In the genomic region with DNA sequence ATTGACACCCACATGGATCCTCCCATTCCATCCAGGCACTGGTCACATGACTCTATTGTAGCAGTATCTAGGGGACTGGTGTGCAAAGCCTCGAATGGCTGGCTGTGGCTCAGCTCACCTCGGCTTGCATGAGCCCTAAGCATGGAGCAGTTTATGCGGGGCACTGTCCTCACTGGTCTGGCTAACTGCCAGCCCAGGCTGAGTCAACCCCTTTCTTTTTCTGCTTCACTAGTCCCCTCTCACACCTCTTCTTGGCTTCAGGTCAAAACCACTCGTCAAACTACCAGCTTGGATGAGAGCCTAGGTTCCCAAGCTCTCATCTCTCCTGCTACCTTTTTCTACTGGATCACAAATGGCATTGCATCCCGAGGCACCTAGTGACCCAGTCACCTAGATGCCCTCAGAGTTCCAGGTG, we compare ENCODE assay signal across 11 mouse cellular contexts. TPM values are rescaled to one million over a fixed set of nuclear protein-coding genes. Genes with fewer than 3 reads are reported as not detected.
DNase-seq lines count a peak whose midpoint lies in the region; ATAC-seq lines count a peak whose summit lies in the region.
"Had no signal": no experiment of that assay in that cellular context is flagged by ENCODE, and none has a peak within 500 bp of the region (broad histone marks: within the 10 kb centered on the region; RNA-seq: fewer than 3 reads in every experiment).

No protein-coding gene starts in this region.

- H3K4me2 ChIP-seq in forebrain, embryonic 15.5 days (replicated peaks) = no peak overlapping the region
- H3K4me2 ChIP-seq in lung, embryonic 16.5 days (ENCODE audit: low read depth, low read length) = no peak overlapping the region
- H3K4me2 ChIP-seq: embryonic facial prominence, embryonic 13.5 days; stomach, embryonic 15.5 days had no signal

- no peaks in the 10 kb centered on the region for H3K36me3 ChIP-seq in forebrain, embryonic 15.5 days
- H3K36me3 ChIP-seq in lung, embryonic 16.5 days (ENCODE audit: control insufficient read depth, insufficient read depth, low read length) = no peaks in the 10 kb centered on the region
- H3K36me3 ChIP-seq: stomach, embryonic 15.5 days had no signal

- peaks cover 9% of the 10 kb centered on the region for H3K4me1 ChIP-seq in forebrain, embryonic 15.5 days
- H3K4me1 ChIP-seq in lung, embryonic 16.5 days (replicated peaks; ENCODE audit: control insufficient read depth, insufficient read depth, low read length) = peaks cover 24% of the 10 kb centered on the region
- H3K4me1 ChIP-seq: stomach, embryonic 15.5 days had no signal

- no peak overlapping the region for H3K27ac ChIP-seq in forebrain, embryonic 15.5 days (replicated peaks)
- H3K27ac ChIP-seq in lung, embryonic 16.5 days (ENCODE audit: low read length) = no peak overlapping the region
- H3K27ac ChIP-seq: embryonic facial prominence, embryonic 13.5 days; stomach, embryonic 15.5 days had no signal

- ATAC-seq in forebrain, embryonic 15.5 days (replicated peaks) = peak; percentile 79
- peak; percentile 61 for ATAC-seq in lung, embryonic 16.5 days (ENCODE audit: low read depth)
- ATAC-seq: intestine, embryonic 16.5 days had no signal

- DNase-seq in layer of hippocampus, adult 11-12 months (ENCODE audit: low spot score) = peak; percentile 21
- DNase-seq in layer of hippocampus, adult 8-10 months (ENCODE audit: low spot score in 2 of 2) = no peak
- DNase-seq in adrenal gland, postnatal 10 days = peak; percentile 41
- no peak for DNase-seq in spleen, adult 12 weeks (ENCODE audit: low spot score)
- no peak for DNase-seq in gastrocnemius, postnatal 4 days (ENCODE audit: low spot score in 2 of 2)
- DNase-seq in urinary bladder, adult 18-20 months (ENCODE audit: low spot score in 2 of 2) = no peak

- H3K9me3 ChIP-seq in forebrain, embryonic 15.5 days = no peaks in the 10 kb centered on the region
- H3K9me3 ChIP-seq in lung, embryonic 16.5 days (ENCODE audit: control insufficient read depth, low read length) = no peaks in the 10 kb centered on the region
- H3K9me3 ChIP-seq: embryonic facial prominence, embryonic 13.5 days; stomach, embryonic 15.5 days had no signal

- H3K27me3 ChIP-seq in forebrain, embryonic 15.5 days = no peaks in the 10 kb centered on the region
- H3K27me3 ChIP-seq in lung, embryonic 16.5 days (ENCODE audit: control insufficient read depth, insufficient read depth, low read depth, low read length) = no peaks in the 10 kb centered on the region
- H3K27me3 ChIP-seq: embryonic facial prominence, embryonic 13.5 days; stomach, embryonic 15.5 days had no signal

- H3K9ac ChIP-seq in forebrain, embryonic 15.5 days (replicated peaks) = no peak overlapping the region
- H3K9ac ChIP-seq in lung, embryonic 16.5 days (ENCODE audit: low read length) = no peak overlapping the region
- H3K9ac ChIP-seq: embryonic facial prominence, embryonic 13.5 days; stomach, embryonic 15.5 days had no signal

- WGBS in forebrain, embryonic 15.5 days = 28% methylated on average over 5 of the region's 5 CpGs
- 25% methylated on average over 5 of the region's 5 CpGs for WGBS in lung, embryonic 16.5 days

- H3K4me3 ChIP-seq in forebrain, embryonic 15.5 days = no peak overlapping the region
- no peak overlapping the region for H3K4me3 ChIP-seq in lung, embryonic 16.5 days (ENCODE audit: low read length)
- H3K4me3 ChIP-seq: embryonic facial prominence, embryonic 13.5 days; stomach, embryonic 15.5 days had no signal

RNA-seq across cellular contexts. Expression of a gene that starts 51.5 kb away (rescaled TPM):
- 10 to 100 TPM; 66.2 to 85.4 (median 78.1) TPM for total RNA-seq in layer of hippocampus, adult 8-10 months (2022)
- 10 to 100 TPM; 23.1 to 24.5 TPM for total RNA-seq in adrenal gland, postnatal 10 days (2021)
- polyA plus RNA-seq in forebrain, embryonic 15.5 days (2015; fragmentation: Nextera tagmentation; extraction: Ambion mirVana) = 1.7 and 2.0 TPM in 2 replicates
- 16.8 and 16.9 TPM in 2 replicates for polyA plus RNA-seq in lung, embryonic 16.5 days (2015; fragmentation: Nextera tagmentation; extraction: Ambion mirVana)
- total RNA-seq in gastrocnemius, postnatal 4 days (2021) = 10 to 100 TPM; 16.4 to 18.6 TPM

Comparison
In these comparisons a context has a peak if more than half of its experiments do, and no peak if none do; other contexts are left out.
1. DNase-seq: peak in layer of hippocampus, adult 11-12 months (single experiment) and adrenal gland, postnatal 10 days (single experiment); none in layer of hippocampus, adult 8-10 months (0 of 2), spleen, adult 12 weeks (single experiment), gastrocnemius, postnatal 4 days (0 of 2) and urinary bladder, adult 18-20 months (0 of 2).